Mouse (Mus musculus) kidney, adult 2 months (tissue): Measurements from ENCODE around the gene Gmds.

Source experiments
- CTCF ChIP-seq: fragments of 200-500 bp; conservative IDR thresholded peaks from 2 replicates; pipeline ENCODE4 v1.5.1; 2011; ENCODE audit warnings: low read depth, mild to moderate bottlenecking, control low read depth, low read length, moderate library complexity, mixed read lengths; ENCODE audit not compliant: insufficient read depth, insufficient read length
- POLR2A ChIP-seq: fragments of 200-500 bp; IDR thresholded peaks from one replicate; pipeline ENCODE4 v1.6.1; 2011; ENCODE audit warnings: low read depth, low read length, control low read depth

GRCm38 (mm10) chr13:32167806-32168205 is 170.7 kb downstream of the Gmds start:
- TF ChIP-seq CTCF (no peak), POLR2A (no peak)
